Mouse (Mus musculus) liver, postnatal 0 days (tissue): ENCODE results near the gene Bdh2.

Source experiments
- CTCF ChIP-seq: sonication (generic); IDR thresholded peaks from 2 replicates; pipeline ENCODE4 v1.5.1; 2016; ENCODE audit warnings: antibody characterized with exemption, low read depth
- EP300 ChIP-seq: IDR thresholded peaks from 2 replicates; pipeline ENCODE4 v1.6.1; 2016; ENCODE audit warnings: antibody characterized with exemption, low read depth, mild to moderate bottlenecking

GRCm38 (mm10) chr3:135249104-135249503 lies 31.9 kb upstream of the Bdh2 start:
- no peak for TF ChIP-seq CTCF
- TF ChIP-seq EP300, result no peak
